Mouse (Mus musculus): ENCODE measurements around the gene Il4ra. TPM values are rescaled to one million over a fixed set of nuclear protein-coding genes. Genes with fewer than 3 reads are reported as not detected.

The Il4ra gene
- polyA plus RNA-seq (2012; rRNA removed): 63.2 and 72.3 TPM in 2 replicates

GRCm38 (mm10) chr7:125551766-125552709, at the start of gene Il4ra:
Gene Il4ra, plus strand, starts transcription at chr7:125552120.

GRCm38 (mm10) chr7:125603185-125603631, 51.3 kb downstream of the Il4ra start, which contains the start of gene Il21r:
Gene Il21r, plus strand, starts transcription at chr7:125603429.

Other genes with a start within 250 kb of the Il4ra start
- gene Kdm8, start 107.4 kb upstream of the Il4ra start, polyA plus RNA-seq (2012; rRNA removed): 4.5 and 5.4 TPM in 2 replicates
- gene Nsmce1, start 60.5 kb upstream of the Il4ra start, polyA plus RNA-seq (2012; rRNA removed): 65.4 and 70.8 TPM in 2 replicates
- 4.6 and 5.5 TPM in 2 replicates for gene Il21r, start 51.3 kb downstream of the Il4ra start, polyA plus RNA-seq (2012; rRNA removed)
- 79.7 and 94.7 TPM in 2 replicates for gene Gtf3c1, start 155.7 kb downstream of the Il4ra start, polyA plus RNA-seq (2012; rRNA removed)
- 22.1 and 28.0 TPM in 2 replicates for gene D430042O09Rik, start 155.8 kb downstream of the Il4ra start, polyA plus RNA-seq (2012; rRNA removed)

All from ovary, adult 2 months (tissue).